Mouse (Mus musculus) liver, embryonic 11.5 days (tissue): Measurements from ENCODE around the gene Spo11. TPM values are rescaled to one million over a fixed set of nuclear protein-coding genes. Genes with fewer than 3 reads are reported as not detected.

ENCODE experiments used
- ATAC-seq: fragments of 200-750 bp; cut with Nextera tagmentation; replicated peaks from 2 replicates; pipeline ENCODE4 v1.8.0; 2017; ENCODE audit warnings: moderate number of reproducible peaks, mild to moderate bottlenecking, moderate TSS enrichment, moderate library complexity; ENCODE audit not compliant: low FRiP score
- DNase-seq: peaks from one replicate; pipeline ENCODE4 v3.0.0-alpha.2; 2017; ENCODE audit warnings: low spot score
- H3K27ac ChIP-seq: fragments of 300-500 bp; sonication (generic); 2 replicates; pipeline ENCODE4 v1.5.1; 2014; ENCODE audit warnings: mild to moderate bottlenecking, low read depth, low read length, control low read depth
- H3K27me3 ChIP-seq: fragments of 300-500 bp; sonication (generic); replicated peaks from 2 replicates; pipeline ENCODE4 v1.6.1; 2014; ENCODE audit warnings: low read length, mixed read lengths; ENCODE audit not compliant: control insufficient read depth, insufficient read depth
- H3K36me3 ChIP-seq: fragments of 300-500 bp; sonication (generic); 2 replicates; pipeline ENCODE4 v1.6.1; 2014; ENCODE audit warnings: mild to moderate bottlenecking, low read length, moderate library complexity, mixed read lengths; ENCODE audit not compliant: control insufficient read depth, insufficient read depth
- H3K4me1 ChIP-seq: fragments of 300-500 bp; sonication (generic); replicated peaks from 2 replicates; pipeline ENCODE4 v1.6.1; 2014; ENCODE audit warnings: low read length, mixed read lengths; ENCODE audit not compliant: control insufficient read depth, insufficient read depth
- H3K4me2 ChIP-seq: fragments of 300-500 bp; sonication (generic); 2 replicates; pipeline ENCODE4 v1.6.1; 2014; ENCODE audit warnings: mild to moderate bottlenecking, control low read depth, moderate library complexity
- H3K4me3 ChIP-seq: fragments of 300-500 bp; sonication (generic); 2 replicates; pipeline ENCODE4 v1.5.1; 2014; ENCODE audit warnings: low read depth, low read length, control low read depth
- H3K9ac ChIP-seq: fragments of 300-500 bp; sonication (generic); 2 replicates; pipeline ENCODE4 v1.6.1; 2014; ENCODE audit warnings: low read depth, low read length, control low read depth
- H3K9me3 ChIP-seq: fragments of 300-500 bp; sonication (generic); 2 replicates; pipeline ENCODE4 v1.6.1; 2016; ENCODE audit warnings: low read length, inconsistent platforms, mixed read lengths; ENCODE audit not compliant: control insufficient read depth
- WGBS: fragments of 180-500 bp; shearing (Covaris S2); extraction: QIAGEN DNeasy Blood & Tissue Kit; methylation state at CpG from one replicate; pipeline ENCODE4 v1.1.7; 2014; 5-methylcytosine and 5-hydroxymethylcytosine counted together
- polyA plus RNA-seq: library from polyadenylated mRNA; unstranded; fragments of >200 nt; fragmentation: Nextera tagmentation; extraction: Ambion mirVana; gene quantifications from 2 replicates; pipeline ENCODE4 v1.2.1, GENCODE M21; 2014

The Spo11 gene
- polyA plus RNA-seq, 1 experiment from 2014 or later = not detected

DNA sequence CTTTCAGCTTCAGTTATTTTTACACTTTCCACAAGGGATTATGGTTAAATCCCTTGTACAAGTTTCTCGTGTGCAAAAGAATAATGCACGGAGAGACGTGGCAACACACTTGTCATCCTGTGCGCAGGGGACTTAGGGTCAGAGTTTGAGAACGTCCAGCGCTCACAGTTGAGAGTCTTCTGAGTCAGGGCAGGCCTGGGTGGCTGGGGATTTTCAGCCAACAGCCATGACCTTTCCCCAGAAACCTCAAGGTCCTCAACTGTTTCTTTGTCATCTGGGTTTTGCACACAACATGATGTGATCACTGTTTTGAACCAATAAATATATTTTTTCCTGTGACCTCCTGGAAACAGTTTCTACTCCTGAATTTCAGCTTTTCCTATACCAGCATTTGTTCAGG, 12.7 kb downstream of the Spo11 start:
- DNase-seq (no peak), ATAC-seq (no peak)
- Histone ChIP-seq H3K36me3 (no peaks in the 10 kb centered on the region), H3K4me1 (no peaks in the 10 kb centered on the region), H3K27me3 (peaks cover 3% of the 10 kb centered on the region; the same call in 1 of the 2 replicates), H3K4me3 (no peak overlapping the region), H3K9ac (no peak overlapping the region), H3K9me3 (no peaks in the 10 kb centered on the region), H3K27ac (no peak overlapping the region), H3K4me2 (no peak overlapping the region)
- WGBS = 76% methylated on average over 6 of the region's 6 CpGs

DNA sequence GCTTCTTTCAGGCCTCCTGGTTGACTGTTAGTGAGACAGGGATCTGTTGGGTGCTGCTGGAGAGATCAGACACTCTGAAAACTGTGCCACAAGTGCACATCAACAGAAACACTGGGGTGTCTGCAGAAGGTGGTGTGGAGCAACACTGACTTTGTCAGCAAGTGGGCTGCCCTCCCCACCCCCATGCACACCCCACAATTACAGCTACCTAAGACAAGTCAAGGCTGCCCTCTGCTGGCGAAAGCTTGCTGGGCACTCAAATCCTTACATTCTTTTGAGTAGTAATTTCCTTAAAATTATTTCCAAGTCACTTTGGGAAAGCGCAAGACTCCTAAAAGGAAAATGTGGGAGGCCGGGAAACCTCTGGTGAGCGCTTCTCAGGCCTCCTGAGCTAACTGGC, 18.7 kb downstream of the Spo11 start:
- H3K36me3 ChIP-seq = no peaks in the 10 kb centered on the region
- no peak for ATAC-seq
- no peaks in the 10 kb centered on the region for H3K9me3 ChIP-seq
- H3K27ac ChIP-seq = no peak overlapping the region
- peaks cover 2% of the 10 kb centered on the region; the same call in 1 of the 2 replicates for H3K4me1 ChIP-seq
- H3K9ac ChIP-seq = no peak overlapping the region
- no peak for DNase-seq
- no peaks in the 10 kb centered on the region; the same call in 1 of the 2 replicates for H3K27me3 ChIP-seq
- H3K4me3 ChIP-seq = no peak overlapping the region
- WGBS = 14% methylated on average over 4 of the region's 4 CpGs
- no peak overlapping the region for H3K4me2 ChIP-seq

DNA sequence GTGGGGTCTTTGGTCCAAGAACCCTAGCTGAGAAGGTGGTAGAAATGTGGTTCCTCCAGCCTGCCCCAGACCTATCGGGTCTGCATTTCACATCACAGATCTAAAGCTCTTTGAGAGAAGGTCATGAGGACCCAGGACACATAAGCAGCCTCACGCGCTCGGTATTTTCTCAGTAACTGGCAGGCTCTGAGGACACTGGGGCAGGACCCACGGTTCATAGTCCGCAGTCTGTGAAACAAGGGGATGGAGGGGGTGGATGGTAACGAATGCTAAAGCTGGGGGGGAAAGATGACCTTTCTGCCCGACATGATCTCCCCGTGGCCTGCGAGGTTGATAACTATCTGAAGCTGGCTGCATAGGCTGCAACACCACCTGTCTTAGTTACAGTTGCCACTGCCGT, 20.2 kb downstream of the Spo11 start:
- 58% methylated on average over 11 of the region's 11 CpGs for WGBS
- no peak overlapping the region for H3K4me3 ChIP-seq

DNA sequence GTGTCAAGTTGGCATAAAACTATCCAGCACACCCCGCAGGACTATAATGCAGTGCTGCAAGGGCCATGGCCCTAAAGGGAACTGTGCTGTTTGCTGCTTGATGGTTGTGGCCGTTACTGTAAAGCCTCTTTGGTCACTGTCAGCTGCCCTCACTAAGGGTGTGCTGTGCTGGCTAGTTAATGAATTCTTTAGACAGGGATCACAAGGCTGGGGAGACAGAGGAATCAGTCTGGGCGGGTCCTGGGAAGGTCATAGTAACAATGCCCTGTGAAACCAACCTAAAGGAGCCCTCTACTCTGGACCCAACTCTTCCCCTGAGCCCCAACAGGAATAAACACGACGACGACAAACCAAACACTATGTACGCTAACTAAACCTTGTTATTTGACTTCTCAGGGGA, 21.0 kb downstream of the Spo11 start:
- WGBS = 58% methylated on average over 7 of the region's 7 CpGs

More for the DNA sequence above, 20.2 kb downstream of the Spo11 start:
- Histone ChIP-seq H3K36me3 (peaks cover under 1% of the 10 kb centered on the region; the same call in 1 of the 2 replicates), H3K27ac (no peak overlapping the region), H3K4me1 (peaks cover 4% of the 10 kb centered on the region; the same call in 1 of the 2 replicates), H3K9me3 (no peaks in the 10 kb centered on the region), H3K4me2 (no peak overlapping the region), H3K27me3 (no peaks in the 10 kb centered on the region; the same call in 1 of the 2 replicates), H3K9ac (no peak overlapping the region)
- ATAC-seq (no peak), DNase-seq (no peak)

DNA sequence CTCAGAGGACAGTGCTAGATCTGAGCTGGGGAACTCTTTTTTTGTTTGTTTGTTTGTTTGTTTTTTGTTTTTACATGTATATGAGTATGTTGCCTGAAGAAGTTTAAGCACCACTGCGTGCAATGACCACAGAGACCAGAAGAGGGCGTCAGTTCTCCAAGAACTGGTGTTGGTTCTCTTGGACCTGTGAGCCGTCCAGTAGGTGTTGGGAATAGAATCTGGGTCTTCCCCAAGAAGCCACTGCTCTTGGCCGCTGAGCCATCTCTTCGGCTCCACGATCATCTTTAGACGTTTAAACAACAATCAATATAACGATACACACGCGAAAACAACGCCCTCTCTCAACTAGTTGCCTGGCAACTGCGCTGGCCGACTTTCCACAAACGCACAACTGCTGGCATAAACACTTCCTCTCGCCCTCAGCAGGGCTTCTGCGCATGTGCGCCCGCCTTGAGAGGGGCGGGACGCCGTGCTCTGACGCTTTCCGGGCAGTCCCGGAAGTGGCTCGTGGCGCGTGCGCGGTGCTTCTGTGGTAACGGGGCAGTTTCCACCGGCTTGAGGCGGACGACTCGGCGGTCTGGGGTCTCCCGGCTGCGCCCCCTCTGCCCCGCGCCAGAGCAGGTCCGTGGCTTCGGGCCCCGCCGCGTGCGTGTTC, 22.3 kb downstream of the Spo11 start, which contains the start of gene Rae1:
Rae1 (plus strand) TSS at position 488 of the 655 bp plus-strand sequence.
- H3K4me1 ChIP-seq = peaks cover 4% of the 10 kb centered on the region
- peaks cover 18% of the 10 kb centered on the region for H3K36me3 ChIP-seq
- under 1% methylated on average over 45 of the region's 45 CpGs for WGBS
- ATAC-seq = peak; percentile 96
- H3K4me3 ChIP-seq = peak within 1 kb of the TSS; percentile 92
- H3K4me2 ChIP-seq = peak within 1 kb of the TSS; percentile 62
- H3K27ac ChIP-seq = peak within 1 kb of the TSS; percentile 94
- H3K9me3 ChIP-seq = no peaks in the 10 kb centered on the region
- peak within 1 kb of the TSS; percentile 94 for H3K9ac ChIP-seq
- peak; percentile 99 for DNase-seq
- no peaks in the 10 kb centered on the region for H3K27me3 ChIP-seq

More for the DNA sequence above, 21.0 kb downstream of the Spo11 start:
- Histone ChIP-seq H3K9me3 (no peaks in the 10 kb centered on the region), H3K4me3 (no peak overlapping the region), H3K27ac (no peak overlapping the region), H3K27me3 (no peaks in the 10 kb centered on the region; the same call in 1 of the 2 replicates), H3K4me2 (no peak overlapping the region), H3K36me3 (peaks cover 5% of the 10 kb centered on the region), H3K9ac (no peak overlapping the region), H3K4me1 (peaks cover 4% of the 10 kb centered on the region)
- DNase-seq = no peak
- no peak for ATAC-seq

DNA sequence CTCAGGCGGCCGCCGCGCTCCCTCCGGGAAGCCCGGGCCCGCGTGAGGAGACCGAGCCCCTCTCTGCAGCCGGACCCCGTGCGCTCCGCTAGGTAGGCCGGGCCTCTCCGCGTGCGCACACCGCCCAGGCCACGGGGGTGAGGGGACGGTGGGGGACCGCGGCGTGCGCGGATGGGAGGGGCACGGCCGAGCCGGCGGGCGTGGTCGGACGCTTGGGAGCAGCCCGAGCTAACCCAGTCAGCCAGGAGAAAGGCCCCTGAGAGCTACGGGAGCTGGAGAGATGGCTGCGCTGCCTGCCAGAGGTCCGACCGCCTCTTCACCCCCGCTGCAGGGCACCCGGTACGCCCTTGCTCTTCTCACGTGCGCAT, 22.8 kb downstream of the Spo11 start:
- Histone ChIP-seq H3K4me1 (peaks cover 4% of the 10 kb centered on the region), H3K4me2 (peak overlapping the region; percentile 62), H3K9ac (peak overlapping the region; percentile 94), H3K36me3 (peaks cover 23% of the 10 kb centered on the region), H3K9me3 (no peaks in the 10 kb centered on the region), H3K4me3 (peak overlapping the region; percentile 92), H3K27me3 (no peaks in the 10 kb centered on the region), H3K27ac (peak overlapping the region; percentile 94)
- ATAC-seq (peak; percentile 92), DNase-seq (no peak)
- WGBS = under 1% methylated on average over 42 of the region's 42 CpGs

DNA sequence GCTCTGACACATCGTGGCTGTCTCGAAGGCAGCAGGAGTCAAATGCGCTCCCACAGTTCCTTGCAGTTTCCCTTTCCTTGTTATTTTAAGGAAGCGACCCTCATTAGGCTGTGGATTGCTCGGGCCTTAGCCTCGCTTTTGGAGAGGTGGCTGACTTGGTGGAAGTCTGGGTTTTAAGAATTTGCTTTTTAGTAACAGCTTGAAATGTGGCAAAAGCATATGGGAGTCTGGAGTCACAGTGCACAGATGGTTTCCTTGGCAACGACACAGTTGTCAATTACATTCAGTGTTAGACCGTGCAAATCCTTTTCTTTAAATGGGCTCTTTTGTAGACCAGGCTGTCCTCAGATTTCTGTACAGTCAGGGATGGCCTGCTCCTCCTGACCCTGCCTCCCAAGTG, 23.4 kb downstream of the Spo11 start:
- H3K4me1 ChIP-seq = peaks cover 4% of the 10 kb centered on the region
- no peaks in the 10 kb centered on the region for H3K9me3 ChIP-seq
- H3K27me3 ChIP-seq = no peaks in the 10 kb centered on the region
- no peak for ATAC-seq
- WGBS = 19% methylated on average over 8 of the region's 8 CpGs
- DNase-seq = no peak
- H3K27ac ChIP-seq = peak overlapping the region; percentile 94; the same call in 1 of the 2 replicates
- peak overlapping the region; percentile 92 for H3K4me3 ChIP-seq
- peak overlapping the region; percentile 62 for H3K4me2 ChIP-seq
- H3K36me3 ChIP-seq = peaks cover 26% of the 10 kb centered on the region
- peak overlapping the region; percentile 94 for H3K9ac ChIP-seq

DNA sequence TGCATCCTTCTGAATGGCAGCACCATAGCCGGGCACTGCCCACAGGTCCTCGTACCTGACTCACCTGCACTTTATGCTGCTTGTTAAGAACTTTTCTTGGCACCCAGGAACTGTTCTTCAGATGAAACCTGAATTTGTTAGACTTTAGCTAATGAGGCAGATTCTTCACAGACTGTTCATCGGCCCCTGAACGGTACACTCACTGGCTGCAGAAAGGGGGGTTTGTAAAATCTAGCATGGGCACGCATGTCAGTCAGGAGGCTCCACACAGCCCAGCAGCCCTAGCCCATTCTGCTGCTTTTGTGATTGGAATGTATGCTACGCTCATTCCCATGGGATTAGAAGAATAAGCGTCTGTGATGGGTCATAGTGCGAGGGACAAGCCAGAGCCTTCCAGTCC, 26.2 kb downstream of the Spo11 start:
- no peak overlapping the region for H3K4me3 ChIP-seq
- peaks cover 4% of the 10 kb centered on the region for H3K4me1 ChIP-seq
- no peak overlapping the region for H3K9ac ChIP-seq
- ATAC-seq (no peak), DNase-seq (no peak)
- H3K4me2 ChIP-seq = no peak overlapping the region
- WGBS = 94% methylated on average over 8 of the region's 8 CpGs
- H3K36me3 ChIP-seq = peaks cover 48% of the 10 kb centered on the region
- no peaks in the 10 kb centered on the region for H3K27me3 ChIP-seq
- no peak overlapping the region for H3K27ac ChIP-seq
- no peaks in the 10 kb centered on the region for H3K9me3 ChIP-seq

DNA sequence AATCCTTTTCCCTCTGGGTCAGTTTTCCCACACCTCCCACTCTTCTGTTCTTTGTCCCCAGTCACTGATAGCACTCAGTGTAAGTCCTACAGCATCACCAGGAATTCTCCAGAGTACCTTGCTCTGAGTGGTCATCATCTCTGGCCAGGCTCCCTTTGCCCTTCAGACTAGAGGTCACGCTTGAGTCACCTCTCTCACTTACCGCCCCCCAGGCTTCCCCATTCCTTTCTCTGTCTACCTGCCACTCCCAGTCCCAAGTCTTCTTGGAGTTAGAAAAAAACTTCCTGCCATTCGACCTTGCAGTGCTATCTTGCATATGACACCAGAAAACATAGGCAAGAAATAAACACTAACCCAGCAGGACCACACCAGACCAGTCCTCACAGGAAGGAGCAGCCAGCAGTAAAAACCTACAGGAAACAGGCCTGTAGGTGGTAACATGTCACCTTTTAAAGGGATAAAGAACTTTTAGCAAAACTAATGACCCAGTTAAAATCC, 32.8 kb downstream of the Spo11 start:
- no peak for DNase-seq
- WGBS = 82% methylated on average over 3 of the region's 3 CpGs
- Histone ChIP-seq H3K9me3 (no peaks in the 10 kb centered on the region), H3K27ac (no peak overlapping the region), H3K4me1 (no peaks in the 10 kb centered on the region), H3K36me3 (peaks cover 68% of the 10 kb centered on the region), H3K4me3 (no peak overlapping the region), H3K9ac (no peak overlapping the region), H3K4me2 (no peak overlapping the region), H3K27me3 (no peaks in the 10 kb centered on the region)
- ATAC-seq = no peak
